Mouse (Mus musculus) thymus, postnatal 4 days (tissue): ENCODE results near the gene Lrp1.

Source experiments
- DNase-seq: peaks from one replicate; pipeline ENCODE4 v3.0.0; 2021

Gene Lrp1

DNA sequence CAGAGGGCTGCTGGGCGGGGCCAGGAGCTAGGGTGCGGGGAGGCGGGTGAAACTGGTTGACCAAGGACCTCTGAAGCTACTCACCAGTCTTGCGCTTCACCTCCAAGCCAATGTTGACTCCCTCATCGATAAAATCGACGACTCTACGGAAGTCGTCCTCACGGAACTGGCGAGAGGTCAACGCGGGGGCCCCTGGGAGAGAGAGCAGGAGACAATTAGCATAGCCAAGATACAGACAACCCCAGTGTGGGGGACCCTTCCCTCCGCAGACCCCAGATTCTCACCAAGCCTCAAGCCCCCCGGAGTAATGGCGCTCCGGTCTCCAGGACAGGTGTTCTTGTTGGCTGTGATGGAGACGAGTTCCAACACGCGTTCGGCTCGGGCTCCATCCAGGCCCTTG, 103.0 kb downstream of the Lrp1 start:
- no peak for DNase-seq

- no peak for DNase-seq
Observed at GRCm38 (mm10) chr10:127516576-127517260, 104.2 kb downstream of the Lrp1 start.

- DNase-seq: no peak
Observed at GRCm38 (mm10) chr10:127515983-127516459, 104.9 kb downstream of the Lrp1 start.

DNA sequence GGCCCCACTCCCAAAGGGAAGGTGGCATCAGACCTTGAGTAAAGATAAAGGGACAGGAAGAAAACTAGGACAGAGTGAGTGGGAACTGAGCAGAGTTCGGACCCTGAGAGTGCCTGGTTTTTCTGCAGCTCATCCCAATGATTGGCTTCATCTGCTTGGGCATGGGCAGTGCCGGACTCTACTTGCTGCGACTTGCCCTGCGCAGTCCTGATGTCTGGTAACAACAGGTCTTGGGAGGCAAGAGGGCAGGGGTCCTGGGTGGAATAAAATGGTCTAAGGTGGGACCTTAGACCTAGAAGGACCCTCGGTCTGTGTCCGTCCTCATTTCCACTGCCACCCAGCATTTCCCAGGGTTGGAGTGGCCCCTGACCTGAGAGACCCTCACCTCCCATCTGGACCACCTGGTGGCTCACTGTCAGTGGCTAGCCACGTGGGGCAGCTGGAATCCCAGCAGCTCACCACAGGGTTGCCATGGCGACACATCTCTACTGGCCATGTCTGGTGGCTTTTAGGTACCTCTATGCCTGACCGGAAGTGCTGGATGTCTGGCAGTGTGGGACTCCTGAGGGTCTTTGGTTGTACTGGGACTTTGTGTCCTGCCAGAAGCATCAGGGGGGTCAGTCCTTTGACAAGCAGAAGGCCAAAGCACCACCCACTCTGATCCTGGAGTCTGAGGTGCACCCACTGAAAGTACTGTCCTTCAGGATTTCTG, 105.5 kb downstream of the Lrp1 start:
- DNase-seq: no peak

DNA sequence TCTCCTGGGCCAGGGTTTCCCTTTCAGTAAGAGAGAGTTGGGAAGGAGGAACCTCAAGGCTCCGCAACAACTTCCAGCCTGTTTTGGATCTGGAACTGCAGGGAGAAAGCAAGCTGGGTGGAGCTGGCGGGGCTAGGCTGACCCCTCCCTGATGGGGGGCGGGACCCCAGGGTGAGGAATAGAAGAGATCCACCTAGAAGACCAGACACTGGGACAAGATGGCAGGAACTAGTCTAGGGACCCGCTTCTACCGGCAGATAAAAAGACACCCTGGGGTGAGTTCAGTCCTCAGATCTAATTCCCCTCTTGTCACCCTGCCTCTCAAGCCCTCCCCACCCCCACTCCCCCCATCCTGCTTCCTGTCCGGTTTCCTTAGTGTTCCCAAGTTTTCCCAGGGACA, 106.2 kb downstream of the Lrp1 start, which contains the start of gene Ndufa4l2:
Gene Ndufa4l2, plus strand, starts transcription at position 204 of the 400 bp plus-strand sequence.
- no peak for DNase-seq

DNA sequence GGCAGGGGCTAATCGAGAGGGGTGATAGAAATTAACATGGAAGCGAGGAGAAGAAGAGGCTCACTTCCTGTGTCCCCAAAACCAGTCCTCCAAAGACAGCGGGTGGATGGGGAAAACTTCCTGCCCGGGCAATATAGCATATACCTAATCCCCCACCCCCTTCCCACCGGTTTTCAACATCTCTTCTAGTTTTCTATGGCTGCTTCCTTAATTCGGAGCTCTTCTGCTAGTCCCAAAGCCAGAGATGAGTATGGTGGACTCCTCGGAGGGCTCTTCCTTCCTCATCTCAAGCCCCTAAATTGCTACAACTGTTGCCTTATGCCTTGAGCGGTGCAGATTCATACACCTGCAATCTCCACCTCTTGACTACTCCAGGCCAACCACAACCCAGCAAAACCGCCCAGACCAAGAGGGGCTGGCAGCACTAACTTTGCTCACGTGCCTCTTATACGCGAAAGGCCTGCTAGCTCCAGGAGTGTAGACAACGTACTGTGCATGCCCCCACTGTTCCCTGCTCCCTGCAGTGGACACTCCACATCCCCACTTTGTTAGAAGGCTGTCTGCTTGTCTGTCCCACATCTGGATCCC, 106.7 kb downstream of the Lrp1 start:
- DNase-seq: no peak

- peak; percentile 34 for DNase-seq
Observed at GRCm38 (mm10) chr10:127513501-127514091, 107.4 kb downstream of the Lrp1 start.

DNA sequence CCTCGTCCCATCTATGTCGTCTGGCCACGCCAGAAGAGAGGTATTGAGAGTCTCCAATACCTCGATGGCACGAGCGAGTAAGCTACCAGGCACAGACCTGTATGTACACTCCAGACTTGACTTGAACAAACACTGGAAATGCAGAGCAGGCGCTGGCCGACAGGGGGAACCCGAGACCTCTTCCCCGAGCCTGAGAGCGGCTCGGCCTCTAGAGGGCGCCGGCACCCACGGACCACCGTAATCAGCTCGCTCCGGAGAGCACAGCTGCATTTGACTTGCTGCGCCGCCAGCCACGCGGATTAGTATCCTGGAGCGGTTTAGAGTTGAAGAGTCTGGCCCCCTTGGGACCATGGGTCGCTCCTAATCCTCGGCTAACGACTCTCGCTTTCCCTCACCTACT, 108.1 kb downstream of the Lrp1 start:
- peak; percentile 97 for DNase-seq

DNA sequence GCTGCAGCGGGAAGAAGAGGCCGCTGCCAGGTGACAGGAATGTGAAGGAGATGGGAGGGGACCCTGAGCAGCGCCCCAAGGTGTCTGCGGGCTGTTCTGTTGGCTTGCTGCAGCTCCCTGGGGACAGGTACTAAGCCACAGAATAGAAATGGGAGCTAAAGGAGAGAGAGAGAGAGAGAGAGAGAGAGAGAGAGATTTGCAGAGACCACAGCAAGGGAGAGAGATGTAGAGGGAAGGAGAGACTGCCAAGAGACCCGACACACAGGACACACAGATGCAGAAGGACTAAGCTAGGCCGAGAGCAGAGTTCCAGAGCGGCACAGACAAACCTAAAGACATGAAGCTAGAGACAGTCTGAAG, 108.7 kb downstream of the Lrp1 start:
- DNase-seq: no peak

DNA sequence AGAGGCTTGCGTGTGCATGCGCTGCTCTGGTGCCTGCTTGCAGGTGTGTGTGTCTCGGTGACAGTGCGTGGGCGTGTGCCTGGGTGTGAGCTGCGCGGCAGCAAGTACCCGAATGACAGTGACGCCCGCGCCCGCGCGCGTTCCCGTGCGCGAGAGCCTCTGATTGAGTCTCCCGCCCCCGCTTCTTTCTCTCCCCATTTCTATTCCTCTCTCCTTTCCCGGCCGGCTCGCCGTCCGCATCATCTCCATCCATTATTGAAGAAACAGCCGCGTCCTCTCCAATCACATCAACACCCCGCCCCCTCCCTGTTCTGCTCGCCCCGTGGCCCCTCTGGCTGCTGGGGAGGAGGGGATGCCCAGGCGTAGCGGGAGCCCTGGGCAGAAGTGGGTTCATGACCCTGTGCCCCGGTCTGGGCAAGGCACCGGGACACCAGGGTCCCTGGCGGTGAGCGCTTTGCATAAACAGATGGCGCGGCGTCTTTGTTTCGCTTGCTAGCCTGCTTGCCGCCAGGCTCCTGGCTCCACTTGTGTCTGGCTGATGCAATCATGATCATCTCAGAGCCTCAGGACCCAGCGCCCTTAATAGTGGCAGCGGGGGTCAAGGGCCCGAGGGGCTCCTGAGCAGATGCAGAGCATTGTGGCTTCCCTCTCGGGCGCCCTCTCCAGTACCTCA, 109.2 kb downstream of the Lrp1 start:
- DNase-seq: peak; percentile 85

GRCm38 (mm10) chr10:127510895-127511617, 109.9 kb downstream of the Lrp1 start:
- DNase-seq: peak; percentile 17

- peak; percentile 8 for DNase-seq
Observed at GRCm38 (mm10) chr10:127509837-127510701, 110.9 kb downstream of the Lrp1 start.

- peak; percentile 96 for DNase-seq
Observed at GRCm38 (mm10) chr10:127509051-127509836, 111.7 kb downstream of the Lrp1 start.

DNA sequence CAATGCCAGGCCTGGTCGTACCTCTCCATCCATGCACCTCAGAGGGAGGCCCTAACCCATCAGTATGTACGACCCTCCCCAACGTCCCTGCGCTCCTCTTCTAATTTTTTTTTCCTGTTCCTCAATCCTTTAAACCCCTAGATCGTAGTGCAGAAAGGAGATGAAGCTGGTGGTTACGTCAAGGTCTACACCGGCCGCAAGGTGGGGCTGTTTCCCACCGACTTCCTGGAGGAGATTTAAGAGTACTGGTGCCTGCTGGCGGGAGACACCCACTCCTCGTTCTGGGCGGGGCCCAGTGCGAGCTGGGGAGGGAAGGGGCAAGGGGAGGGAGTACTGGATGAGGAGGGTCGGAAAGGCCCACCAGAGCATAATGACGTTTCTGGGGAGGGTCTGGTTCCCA, 112.7 kb downstream of the Lrp1 start:
- DNase-seq: peak; percentile 95

- DNase-seq: no peak
Observed at GRCm38 (mm10) chr10:127500894-127501893, 119.8 kb downstream of the Lrp1 start, which contains the start of gene Stac3. Gene Stac3 (plus strand): TSS chr10:127501686.

GRCm38 (mm10) chr10:127500042-127500441, 120.9 kb downstream of the Lrp1 start:
- DNase-seq: no peak

DNA sequence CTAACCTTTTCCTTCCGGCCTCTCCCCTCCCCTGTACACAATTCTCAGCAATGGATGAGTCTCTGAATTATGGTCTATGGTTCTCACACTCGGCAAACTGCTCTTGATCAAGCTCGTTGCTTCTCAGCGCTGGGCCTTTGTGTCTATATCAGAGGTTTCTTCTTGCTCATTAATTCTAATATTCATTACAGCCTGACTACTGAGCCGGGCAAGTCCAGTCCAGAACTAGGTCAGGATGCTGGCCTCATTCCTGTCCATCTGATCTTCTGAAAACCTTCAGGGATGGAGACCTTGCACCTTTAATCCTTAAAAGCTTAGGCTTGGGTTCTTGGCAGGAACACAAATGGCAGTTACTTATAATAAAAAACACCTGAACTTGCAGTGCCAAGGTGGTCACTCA, 121.4 kb downstream of the Lrp1 start:
- no peak for DNase-seq

DNA sequence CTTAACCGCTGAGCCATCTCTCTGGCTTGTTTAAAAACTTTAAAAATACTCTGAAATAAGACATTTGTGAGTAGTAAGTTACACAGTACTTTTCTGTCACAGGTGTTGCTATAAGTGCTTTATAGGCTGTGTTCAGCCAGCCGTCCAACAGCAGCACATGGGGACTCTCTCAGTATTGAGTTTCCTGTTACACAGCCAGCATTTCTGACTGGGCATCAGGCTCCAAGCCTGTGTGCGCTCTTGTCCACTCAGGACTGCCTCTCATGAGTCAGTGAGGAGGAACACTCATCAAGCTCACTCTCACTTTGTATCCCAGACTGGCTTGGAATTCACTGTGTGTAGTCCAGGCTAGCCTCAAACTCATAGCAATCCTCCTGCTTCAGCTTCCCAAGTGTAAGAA, 124.8 kb downstream of the Lrp1 start:
- no peak for DNase-seq

DNA sequence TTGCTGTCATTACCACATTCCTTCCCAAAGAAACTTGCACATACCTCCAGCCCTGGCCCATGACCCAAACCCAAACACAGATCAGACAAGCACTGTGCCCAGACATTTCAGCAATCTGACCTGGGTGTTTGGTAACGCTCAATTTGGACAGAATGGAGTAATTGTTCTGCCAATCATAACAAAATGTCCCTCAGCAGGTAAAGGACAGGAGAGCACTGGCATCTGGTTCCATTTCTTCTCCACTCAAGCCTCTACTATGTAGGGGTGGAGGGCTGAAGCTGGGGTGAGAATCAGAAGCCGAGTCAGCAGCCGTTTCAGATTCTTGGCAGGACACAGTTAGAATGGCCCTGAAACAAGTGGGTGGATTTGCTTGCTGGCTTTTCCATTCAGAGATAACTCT, 128.8 kb downstream of the Lrp1 start:
- DNase-seq: no peak
